Mouse (Mus musculus): Measurements from ENCODE around the gene Zfhx3.

Zfhx3 gene

GRCm38 (mm10) chr8:108717545-108717944 lies 775.1 kb downstream of the Zfhx3 start:
- CTCF ChIA-PET: interaction anchor here (0.6 kb wide), 1 partner anchor 882 kb away, joined by 3 read pairs; no protein-coding TSS in a partner anchor

- CTCF ChIA-PET: interaction anchor here (0.6 kb wide), 1 partner anchor 882 kb away, joined by 3 read pairs; no protein-coding TSS in a partner anchor
Observed at GRCm38 (mm10) chr8:108718031-108718430, 775.6 kb downstream of the Zfhx3 start.

GRCm38 (mm10) chr8:108720840-108721239 lies 778.4 kb downstream of the Zfhx3 start:
- CTCF ChIA-PET: no interaction called here

- CTCF ChIA-PET: no interaction called here
Observed at GRCm38 (mm10) chr8:108722671-108723513, 780.4 kb downstream of the Zfhx3 start.

GRCm38 (mm10) chr8:108723636-108724035 lies 781.2 kb downstream of the Zfhx3 start:
- CTCF ChIA-PET: no interaction called here

- CTCF ChIA-PET: interaction anchor here (0.6 kb wide), 1 partner anchor 8 kb away, joined by 10 read pairs; no protein-coding TSS in a partner anchor
Observed at GRCm38 (mm10) chr8:108724818-108725506, 782.5 kb downstream of the Zfhx3 start.

GRCm38 (mm10) chr8:108725631-108726030 lies 783.2 kb downstream of the Zfhx3 start:
- CTCF ChIA-PET: no interaction called here

- CTCF ChIA-PET: no interaction called here
Observed at GRCm38 (mm10) chr8:108726541-108727241, 784.2 kb downstream of the Zfhx3 start.

GRCm38 (mm10) chr8:108729169-108729568 lies 786.7 kb downstream of the Zfhx3 start:
- CTCF ChIA-PET: interaction anchor here (0.6 kb wide), 1 partner anchor 26 kb away, joined by 4 read pairs; no protein-coding TSS in a partner anchor

- CTCF ChIA-PET: no interaction called here
Observed at GRCm38 (mm10) chr8:108729667-108730329, 787.4 kb downstream of the Zfhx3 start.

GRCm38 (mm10) chr8:108730907-108731440 lies 788.5 kb downstream of the Zfhx3 start:
- CTCF ChIA-PET: no interaction called here

- CTCF ChIA-PET: interaction anchor here (0.6 kb wide), 1 partner anchor 8 kb away, joined by 10 read pairs; no protein-coding TSS in a partner anchor
Observed at GRCm38 (mm10) chr8:108732500-108732899, 790.1 kb downstream of the Zfhx3 start.

GRCm38 (mm10) chr8:108733385-108733784 lies 790.9 kb downstream of the Zfhx3 start:
- CTCF ChIA-PET: interaction anchor here (0.6 kb wide), 1 partner anchor 9 kb away, joined by 10 read pairs; no protein-coding TSS in a partner anchor

GRCm38 (mm10) chr8:108736442-108736841 lies 794.0 kb downstream of the Zfhx3 start:
- CTCF ChIA-PET: no interaction called here

- CTCF ChIA-PET: no interaction called here
Observed at GRCm38 (mm10) chr8:108738179-108738578, 795.7 kb downstream of the Zfhx3 start.

GRCm38 (mm10) chr8:108739517-108739916 lies 797.1 kb downstream of the Zfhx3 start:
- CTCF ChIA-PET: no interaction called here

- CTCF ChIA-PET: interaction anchor here (0.7 kb wide), 1 partner anchor 180 kb away, joined by 3 read pairs; no protein-coding TSS in a partner anchor
Observed at GRCm38 (mm10) chr8:108740443-108740842, 798.0 kb downstream of the Zfhx3 start.

GRCm38 (mm10) chr8:108741651-108742050 lies 799.2 kb downstream of the Zfhx3 start:
- CTCF ChIA-PET: no interaction called here

GRCm38 (mm10) chr8:108742465-108742864 lies 800.0 kb downstream of the Zfhx3 start:
- CTCF ChIA-PET: no interaction called here

GRCm38 (mm10) chr8:108743238-108743637 lies 800.8 kb downstream of the Zfhx3 start:
- CTCF ChIA-PET: interaction anchor here (0.7 kb wide), 1 partner anchor 52 kb away, joined by 4 read pairs; no protein-coding TSS in a partner anchor

- CTCF ChIA-PET: no interaction called here
Observed at GRCm38 (mm10) chr8:108745551-108745950, 803.1 kb downstream of the Zfhx3 start.
